Mouse (Mus musculus): Measurements from ENCODE around the gene Evc2.

- no peak for TF ChIP-seq CTCF (IDR thresholded peaks at IDR 0.05; ENCODE audit: low read depth)
- TF ChIP-seq EP300 (IDR thresholded peaks at IDR 0.05; ENCODE audit: low read depth): no peak
Observed at GRCm38 (mm10) chr5:37332066-37332465, 6.2 kb upstream of the Evc2 start.

All from liver, postnatal 0 days (tissue).